19 mouse cellular contexts compared by ENCODE assay signal in genomic region chr2:104558938-104559337, GRCm38 (mm10). TPM values are rescaled to one million over a fixed set of nuclear protein-coding genes. Genes with fewer than 3 reads are reported as not detected.
DNase-seq lines count a peak whose midpoint lies in the region; ATAC-seq and TF ChIP-seq lines count a peak whose summit lies in the region.
"Had no signal": no experiment of that assay in that cellular context is flagged by ENCODE, and none has a peak within 500 bp of the region (broad histone marks: within the 10 kb centered on the region; RNA-seq: fewer than 3 reads in every experiment).

No protein-coding gene starts in this region.

- H3K27me3 ChIP-seq in hindbrain, embryonic 14.5 days (ENCODE audit: control insufficient read depth, insufficient read depth, low read length), result no peaks in the 10 kb centered on the region
- H3K27me3 ChIP-seq in hindbrain, embryonic 10.5 days (ENCODE audit: insufficient read depth, poor library complexity, severe bottlenecking), result no peaks in the 10 kb centered on the region
- no peaks in the 10 kb centered on the region for H3K27me3 ChIP-seq in E14TG2a.4 (ENCODE audit: insufficient read depth, low read length)
- H3K27me3 ChIP-seq: forebrain, embryonic 12.5 days; heart, embryonic 12.5 days; intestine, embryonic 15.5 days; kidney, embryonic 15.5 days had no signal

- no peaks in the 10 kb centered on the region for H3K36me3 ChIP-seq in hindbrain, embryonic 14.5 days (replicated peaks; ENCODE audit: control insufficient read depth, insufficient read depth)
- H3K36me3 ChIP-seq in hindbrain, embryonic 10.5 days, result no peaks in the 10 kb centered on the region
- peaks cover 44% of the 10 kb centered on the region for H3K36me3 ChIP-seq in E14TG2a.4 (ENCODE audit: insufficient read depth, low read length)
- H3K36me3 ChIP-seq: forebrain, embryonic 12.5 days; heart, embryonic 12.5 days; intestine, embryonic 15.5 days; kidney, embryonic 15.5 days had no signal

- H3K9ac ChIP-seq in hindbrain, embryonic 14.5 days, result no peak overlapping the region
- H3K9ac ChIP-seq: forebrain, embryonic 12.5 days; heart, embryonic 12.5 days; intestine, embryonic 15.5 days; kidney, embryonic 15.5 days; lung, embryonic 14.5 days had no signal

- H3K4me2 ChIP-seq in hindbrain, embryonic 14.5 days (replicated peaks), result no peak overlapping the region
- H3K4me2 ChIP-seq: forebrain, embryonic 12.5 days; heart, embryonic 12.5 days; intestine, embryonic 15.5 days; kidney, embryonic 15.5 days; liver, embryonic 11.5 days; lung, embryonic 14.5 days had no signal

- no peak for ATAC-seq in hindbrain, embryonic 14.5 days (ENCODE audit: low FRiP score)
- ATAC-seq: intestine, embryonic 15.5 days had no signal

- no peak overlapping the region for H3K27ac ChIP-seq in hindbrain, embryonic 14.5 days
- H3K27ac ChIP-seq in hindbrain, embryonic 10.5 days, result no peak overlapping the region
- H3K27ac ChIP-seq: forebrain, embryonic 12.5 days; intestine, embryonic 15.5 days; kidney, embryonic 15.5 days had no signal

- H3K4me1 ChIP-seq in hindbrain, embryonic 14.5 days (replicated peaks; ENCODE audit: control insufficient read depth, insufficient read depth, low read length), result no peaks in the 10 kb centered on the region
- H3K4me1 ChIP-seq in hindbrain, embryonic 10.5 days (replicated peaks), result no peaks in the 10 kb centered on the region
- peaks cover 66% of the 10 kb centered on the region for H3K4me1 ChIP-seq in E14TG2a.4 (replicated peaks; ENCODE audit: low read depth, low read length)
- H3K4me1 ChIP-seq: forebrain, embryonic 12.5 days; heart, embryonic 12.5 days; intestine, embryonic 15.5 days; kidney, embryonic 15.5 days had no signal

- no peak overlapping the region for H3K4me3 ChIP-seq in hindbrain, embryonic 14.5 days (replicated peaks; ENCODE audit: low read length)
- H3K4me3 ChIP-seq in hindbrain, embryonic 10.5 days, result no peak overlapping the region
- peak overlapping the region; percentile 80 for H3K4me3 ChIP-seq in E14TG2a.4 (replicated peaks; ENCODE audit: low read length)
- H3K4me3 ChIP-seq: forebrain, embryonic 12.5 days; heart, embryonic 12.5 days; intestine, embryonic 15.5 days; kidney, embryonic 15.5 days had no signal

- H3K9me3 ChIP-seq in hindbrain, embryonic 14.5 days (ENCODE audit: control insufficient read depth, low read length), result no peaks in the 10 kb centered on the region
- no peaks in the 10 kb centered on the region for H3K9me3 ChIP-seq in hindbrain, embryonic 10.5 days
- no peaks in the 10 kb centered on the region for H3K9me3 ChIP-seq in E14TG2a.4 (ENCODE audit: low read length)
- H3K9me3 ChIP-seq: forebrain, embryonic 12.5 days; heart, embryonic 12.5 days; intestine, embryonic 15.5 days; kidney, embryonic 15.5 days had no signal

- DNase-seq in hindbrain, embryonic 14.5 days (ENCODE audit: low spot score), result peak; percentile 47
- no peak for DNase-seq in hindbrain, embryonic 10.5 days (ENCODE audit: low spot score)
- peak; percentile 53 for DNase-seq in 3T3-L1 (ENCODE audit: low read depth, low spot score)
- DNase-seq in embryo, embryonic 10.5 days (ENCODE audit: low spot score), result peak; percentile 14
- DNase-seq in gastrocnemius, postnatal 25 days, result no peak
- no peak for DNase-seq in heart, postnatal 4 days
- DNase-seq: adrenal gland, postnatal 36 days; cerebellum, adult 8-10 months; layer of hippocampus, postnatal 36 days; lung, embryonic 14.5 days; lung, postnatal 4 days; right cerebral cortex, adult 18-20 months; thymus, adult 2 months had no signal

- TF ChIP-seq CTCF in E14TG2a.4 (conservative IDR thresholded peaks at IDR 0.05; ENCODE audit: low read length), result no peak

- WGBS in hindbrain, embryonic 14.5 days, result 65% methylated on average over 6 of the region's 6 CpGs
- 68% methylated on average over 6 of the region's 6 CpGs for WGBS in hindbrain, embryonic 10.5 days

RNA-seq across cellular contexts. Expression of gene Cstf3, which starts 31.4 kb away (rescaled TPM):
- 78.7 and 79.5 TPM in 2 replicates for polyA plus RNA-seq in hindbrain, embryonic 14.5 days (2014; fragmentation: Nextera tagmentation; extraction: Ambion mirVana)
- polyA plus RNA-seq in hindbrain, embryonic 10.5 days (2016; fragmentation: Nextera tagmentation; extraction: Ambion mirVana), result 86.4 and 89.8 TPM in 2 replicates
- total RNA-seq in gastrocnemius, postnatal 25 days (2021), result 1 to 10 TPM; 9.1 to 9.8 TPM
- 10 to 100 TPM; 32.9 to 37.7 TPM for total RNA-seq in heart, postnatal 4 days (2021)

Comparison
In these comparisons a context has a peak if more than half of its experiments do, and no peak if none do; other contexts are left out.
1. DNase-seq: peak in hindbrain, embryonic 14.5 days (single experiment), 3T3-L1 (single experiment) and embryo, embryonic 10.5 days (single experiment); none in hindbrain, embryonic 10.5 days (single experiment), gastrocnemius, postnatal 25 days (single experiment) and heart, postnatal 4 days (single experiment).